Mouse (Mus musculus) kidney, adult 2 months (tissue): Measurements from ENCODE around the gene Mfn2.

Experiments used
- CTCF ChIP-seq: fragments of 200-500 bp; conservative IDR thresholded peaks from 2 replicates; pipeline ENCODE4 v1.5.1; 2011; ENCODE audit warnings: low read depth, mild to moderate bottlenecking, control low read depth, low read length, moderate library complexity, mixed read lengths; ENCODE audit not compliant: insufficient read depth, insufficient read length
- POLR2A ChIP-seq: fragments of 200-500 bp; IDR thresholded peaks from one replicate; pipeline ENCODE4 v1.6.1; 2011; ENCODE audit warnings: low read depth, low read length, control low read depth

DNA sequence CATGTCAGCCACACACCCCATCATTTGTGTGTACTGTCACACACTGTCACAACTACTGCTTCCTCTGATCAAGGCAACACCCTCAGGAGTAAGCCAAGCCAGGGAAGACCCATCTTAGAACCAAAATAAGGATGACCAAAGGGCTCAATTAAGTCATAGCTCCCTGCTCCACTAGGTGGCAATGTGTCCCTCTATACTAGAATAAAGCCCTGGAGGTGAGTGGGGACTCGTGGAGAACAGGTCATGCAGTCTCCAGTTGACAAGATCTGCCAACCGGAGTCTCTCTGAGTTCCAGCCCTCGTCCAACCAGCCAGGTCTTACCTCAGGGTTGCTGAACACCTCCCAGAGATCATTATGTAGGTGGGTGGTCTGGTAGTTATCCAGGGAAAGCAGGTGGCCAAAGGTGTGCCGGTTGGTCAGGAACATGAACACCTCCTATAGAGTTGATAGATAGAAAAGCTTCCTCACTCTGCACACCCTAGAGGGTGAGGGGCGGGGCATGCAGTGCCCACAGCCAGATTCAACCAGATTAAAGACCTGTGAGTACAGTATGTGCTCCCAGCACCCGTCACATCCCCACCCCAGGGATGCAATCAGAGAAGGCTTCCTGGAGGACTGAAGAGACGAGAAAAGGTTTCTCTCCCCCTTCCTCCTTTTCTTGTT lies 14.1 kb upstream of the Mfn2 start:
- TF ChIP-seq POLR2A (no peak), CTCF (peak; percentile 56)
